Mouse (Mus musculus): Measurements from ENCODE around the gene Fam71e1.

DNA sequence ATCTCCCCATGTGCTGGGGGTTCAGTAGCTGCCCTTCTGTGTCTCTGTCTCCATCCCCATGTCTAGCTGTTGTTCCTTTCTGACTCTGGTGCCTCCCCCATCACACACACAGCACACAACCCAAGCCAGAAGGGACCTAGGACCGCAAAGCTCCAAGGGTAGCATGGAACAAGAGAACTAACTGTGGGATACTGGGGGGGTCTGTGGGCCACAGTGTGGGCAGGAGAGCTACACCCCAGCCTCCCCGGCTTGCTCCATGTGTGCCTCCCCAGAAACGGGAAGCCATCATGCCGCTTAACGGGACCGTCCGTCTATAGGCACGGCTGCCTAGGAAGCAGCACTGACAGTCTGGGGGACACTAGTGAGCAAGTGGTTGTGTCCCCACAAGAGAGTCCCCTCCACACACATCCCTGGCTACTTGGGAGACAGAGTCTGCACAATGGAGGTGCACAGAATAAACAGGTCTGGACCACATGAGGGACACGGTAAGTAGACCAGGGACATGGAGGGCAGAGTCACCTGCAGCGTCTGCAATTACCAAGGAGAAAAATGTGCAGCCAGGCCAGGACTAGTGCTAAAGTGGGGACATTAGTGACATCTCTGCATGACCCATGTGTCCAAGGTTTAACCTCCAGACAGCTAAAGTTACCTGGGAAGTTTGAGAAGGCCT lies 32.7 kb upstream of the Fam71e1 start:
- TF ChIP-seq EP300 (IDR thresholded peaks at IDR 0.05; ENCODE audit: low read depth) (no peak), CTCF (IDR thresholded peaks at IDR 0.05; ENCODE audit: low read depth) (no peak)
